Mouse (Mus musculus): Measurements from ENCODE around the gene Hspa12a.

Gene Hspa12a

DNA sequence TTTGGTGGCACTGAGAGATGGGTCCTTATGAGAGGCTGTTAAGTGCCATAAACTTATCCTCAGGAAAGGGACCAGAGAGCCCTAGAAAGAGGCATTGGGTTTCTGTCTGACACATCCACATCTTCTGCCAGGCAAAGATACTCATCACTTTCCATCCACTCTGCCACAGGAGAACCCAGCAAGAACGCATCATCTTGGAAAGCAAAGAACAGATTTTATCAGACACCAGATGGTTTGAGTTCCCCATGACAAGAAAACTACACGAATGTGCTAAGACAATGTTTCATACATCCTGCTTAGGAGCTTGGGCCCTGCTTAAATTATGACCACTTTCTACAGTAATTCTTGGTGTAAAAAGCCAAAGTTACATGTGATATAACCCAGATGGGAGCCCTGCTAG, 192.6 kb downstream of the Hspa12a start:
- DNase-seq (ENCODE audit: low spot score), result no peak

DNA sequence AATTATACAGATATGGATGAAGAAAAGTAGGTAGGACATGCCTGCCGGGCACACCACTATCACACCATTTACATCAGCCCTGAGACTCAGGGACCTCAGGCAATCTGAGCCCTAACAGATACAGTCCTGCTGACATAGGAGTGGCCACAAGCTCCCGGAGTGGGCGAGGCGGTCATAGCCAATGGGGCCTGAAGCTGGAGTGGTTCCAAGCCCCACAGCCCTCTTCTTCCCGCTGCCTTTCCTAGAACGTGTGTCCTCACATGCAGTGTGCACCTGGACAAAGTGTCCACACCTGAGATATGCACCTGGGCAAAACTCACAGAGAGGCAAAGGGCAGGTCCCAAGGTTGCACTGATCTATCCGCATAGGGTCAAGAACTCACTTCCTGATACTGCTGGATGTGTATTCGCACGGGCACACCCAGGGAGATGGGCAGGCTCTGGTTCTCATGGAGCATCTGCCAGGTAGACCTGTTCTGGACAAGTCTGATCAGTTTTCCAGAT, 195.9 kb downstream of the Hspa12a start:
- no peak for DNase-seq (ENCODE audit: low spot score)

Data from T-cell, adult 2 months (primary cell).